Mouse (Mus musculus): ENCODE data around the gene Afg1l.

Afg1l gene

DNA sequence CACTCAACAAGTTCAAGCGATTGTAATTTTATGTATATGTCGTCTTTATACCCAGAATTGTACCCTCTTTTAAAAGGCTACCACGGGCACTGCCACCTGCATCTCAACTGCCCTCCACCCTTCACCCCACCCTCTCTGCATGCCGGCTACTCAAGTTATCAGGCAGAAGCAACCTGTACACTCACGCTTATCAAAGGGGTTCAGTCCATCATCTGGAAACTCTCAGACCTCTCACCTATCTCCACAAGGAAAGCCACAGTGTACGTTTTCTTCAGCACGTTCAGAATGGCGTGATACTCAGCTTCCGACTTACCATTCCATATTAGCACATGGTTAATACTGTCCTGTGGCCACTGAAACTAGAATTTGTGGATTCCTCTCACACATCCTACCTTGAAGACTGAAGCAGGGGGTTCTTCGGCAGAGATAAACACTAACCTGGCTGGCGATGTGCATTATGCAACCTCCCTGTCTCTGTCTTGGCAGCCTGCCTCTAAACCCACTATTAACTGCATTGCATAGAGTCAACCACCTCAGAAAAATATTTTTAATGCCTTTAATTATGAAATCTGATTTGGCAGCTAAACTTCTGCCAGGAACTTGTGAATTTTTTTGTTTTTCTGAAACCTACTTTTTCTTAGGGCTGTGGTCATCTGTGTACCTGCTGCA lies 213.2 kb downstream of the Afg1l start:
- peak; percentile 45 to 64 for DNase-seq

DNA sequence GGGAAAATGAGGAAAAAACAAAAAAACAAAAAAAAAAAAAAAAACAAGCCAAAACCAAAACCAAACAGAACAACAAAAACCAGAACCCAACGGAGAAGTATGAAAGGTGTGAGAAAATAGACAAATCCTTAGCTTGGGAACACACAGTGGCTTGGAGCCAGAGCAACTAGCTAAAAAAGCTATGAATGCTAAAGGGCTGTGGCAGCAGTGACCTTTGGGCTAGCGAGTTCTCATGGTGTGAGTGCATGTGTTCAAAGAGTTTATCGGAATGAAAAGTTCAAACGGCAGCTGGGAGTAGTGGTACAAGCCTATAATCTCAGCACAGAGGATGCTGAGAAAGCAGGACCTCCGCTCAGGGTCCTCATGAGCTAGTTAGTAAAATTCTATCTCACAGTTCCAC lies 214.2 kb downstream of the Afg1l start:
- peak in 1 of 2 experiments; percentile 22 for DNase-seq

DNA sequence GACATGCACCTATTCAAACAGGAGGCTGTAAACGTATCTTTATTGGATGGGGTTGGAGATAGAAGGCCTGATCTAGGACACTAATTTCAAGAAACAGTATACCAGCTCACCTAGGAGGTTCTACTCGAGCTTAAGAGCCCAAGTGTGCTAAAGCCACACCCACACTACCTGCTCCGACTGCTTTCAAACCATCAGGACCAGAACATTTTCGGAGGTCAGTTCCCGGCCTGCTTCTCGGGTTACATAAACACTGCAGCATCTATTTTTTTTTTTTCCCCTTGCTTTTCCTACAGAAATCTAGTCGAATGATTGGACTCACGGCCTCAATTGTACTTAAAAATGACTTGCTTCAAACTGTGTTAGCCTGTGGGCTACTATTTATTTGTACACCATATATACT lies 214.7 kb downstream of the Afg1l start:
- DNase-seq = peak in 1 of 2 experiments; percentile 17

All from cerebellum, postnatal 25 days (tissue).